Mouse (Mus musculus): Measurements from ENCODE around the gene Nup62. TPM values are rescaled to one million over a fixed set of nuclear protein-coding genes. Genes with fewer than 3 reads are reported as not detected.
"Not testable (repeated sequence)": the region's sequence is repeated elsewhere in the genome, so short reads cannot be mapped to it uniquely, and the experiment has no call there.

Gene Nup62
- polyA plus RNA-seq, 1 experiment from 2014 or later: 100 TPM

GRCm38 (mm10) chr7:44868919-44869696, 53.2 kb downstream of the Nup62 start:
- H3K4me1 ChIP-seq: peaks cover 62% of the 10 kb centered on the region
- peak overlapping the region; percentile 76 for H3K4me2 ChIP-seq
- peaks cover 25% of the 10 kb centered on the region for H3K36me3 ChIP-seq
- peak; percentile 68 for ATAC-seq (replicated peaks; ENCODE audit: low FRiP score)
- H3K9ac ChIP-seq: peak overlapping the region; percentile 99
- H3K4me3 ChIP-seq (replicated peaks): peak overlapping the region; percentile 95
- H3K27ac ChIP-seq: peak overlapping the region; percentile 100
- H3K27me3 ChIP-seq: no peaks in the 10 kb centered on the region
- WGBS: 0% methylated on average over 102 of the region's 108 CpGs
- H3K9me3 ChIP-seq (replicated peaks): no peaks in the 10 kb centered on the region

- H3K36me3 ChIP-seq: peaks cover 17% of the 10 kb centered on the region
- 4% methylated on average over 28 of the region's 29 CpGs for WGBS
- H3K4me3 ChIP-seq (replicated peaks): peak within 1 kb of the TSS; percentile 95
- H3K9me3 ChIP-seq (replicated peaks): no peaks in the 10 kb centered on the region
- no peaks in the 10 kb centered on the region for H3K27me3 ChIP-seq
- peak; percentile 93 for ATAC-seq (replicated peaks; ENCODE audit: low FRiP score)
- peak within 1 kb of the TSS; percentile 76 for H3K4me2 ChIP-seq
- H3K9ac ChIP-seq: peak within 1 kb of the TSS; percentile 99
- H3K27ac ChIP-seq: peak within 1 kb of the TSS; percentile 100
- peaks cover 56% of the 10 kb centered on the region for H3K4me1 ChIP-seq
These were observed 54.0 kb downstream of the Nup62 start, which contains the start of gene Ptov1 for GRCm38 (mm10) chr7:44869697-44870528. Ptov1 (minus strand) TSS chr7:44869788.

- Histone ChIP-seq H3K27ac (peak overlapping the region; percentile 100), H3K36me3 (peaks cover 12% of the 10 kb centered on the region), H3K4me2 (peak overlapping the region; percentile 76), H3K4me1 (peaks cover 49% of the 10 kb centered on the region), H3K4me3 (replicated peaks) (peak overlapping the region; percentile 95), H3K27me3 (no peaks in the 10 kb centered on the region), H3K9ac (0 out of 2 replicates have a peak overlapping the region, but pooled peaks have one; percentile 32), H3K9me3 (replicated peaks) (no peaks in the 10 kb centered on the region)
- 82% methylated on average over 6 of the region's 6 CpGs for WGBS
- no peak for ATAC-seq (replicated peaks; ENCODE audit: low FRiP score)
These were observed 54.7 kb downstream of the Nup62 start for GRCm38 (mm10) chr7:44870614-44871013.

GRCm38 (mm10) chr7:44871181-44871580, 55.3 kb downstream of the Nup62 start:
- Histone ChIP-seq H3K4me3 (replicated peaks) (no peak overlapping the region), H3K27me3 (no peaks in the 10 kb centered on the region), H3K9me3 (replicated peaks) (no peaks in the 10 kb centered on the region), H3K4me1 (peaks cover 44% of the 10 kb centered on the region), H3K9ac (no peak overlapping the region), H3K27ac (0 out of 2 replicates have a peak overlapping the region, but pooled peaks have one; percentile 14), H3K36me3 (peaks cover 12% of the 10 kb centered on the region), H3K4me2 (no peak overlapping the region)
- 78% methylated on average over 1 of the region's 1 CpGs for WGBS
- ATAC-seq (replicated peaks; ENCODE audit: low FRiP score): no peak

- not testable (repeated sequence) for H3K9ac ChIP-seq; ATAC-seq (replicated peaks; ENCODE audit: low FRiP score); H3K4me2 ChIP-seq; H3K9me3 ChIP-seq (replicated peaks); H3K27ac ChIP-seq; H3K4me3 ChIP-seq (replicated peaks); H3K27me3 ChIP-seq
- H3K36me3 ChIP-seq: peaks cover 13% of the 10 kb centered on the region
- H3K4me1 ChIP-seq: peaks cover 38% of the 10 kb centered on the region
- 91% methylated on average over 2 of the region's 2 CpGs for WGBS
These were observed 55.9 kb downstream of the Nup62 start for GRCm38 (mm10) chr7:44871774-44872173.

- Histone ChIP-seq H3K27ac (no peak overlapping the region), H3K27me3 (no peaks in the 10 kb centered on the region), H3K4me2 (no peak overlapping the region), H3K4me3 (replicated peaks) (no peak overlapping the region), H3K9me3 (replicated peaks) (no peaks in the 10 kb centered on the region), H3K9ac (no peak overlapping the region), H3K36me3 (peaks cover 73% of the 10 kb centered on the region), H3K4me1 (peaks cover 9% of the 10 kb centered on the region; the same call in 1 of the 2 replicates)
- no peak for ATAC-seq (replicated peaks; ENCODE audit: low FRiP score)
- 86% methylated on average over 14 of the region's 14 CpGs for WGBS
These were observed 61.9 kb downstream of the Nup62 start for GRCm38 (mm10) chr7:44877833-44878232.

MicroRNAs within 50 kb of the gene (microRNA counts, 519-probe panel; counts per million panel counts)
- 31.7 counts per million for microRNA mmu-miR-707

Small RNA genes lying within 50 kb of the gene (microRNA-seq; reads per million reads assigned to microRNA genes)
- gene Mir707: not detected

Other genes starting within 250 kb of the Nup62 start
- 30.3 and 33.2 TPM in 2 replicates for gene Napsa, start 243.7 kb upstream of the Nup62 start, polyA plus RNA-seq (2015; fragmentation: Nextera tagmentation; extraction: Ambion mirVana)
- 0.17 and 0.30 TPM in 2 replicates for gene Kcnc3, start 225.4 kb upstream of the Nup62 start, polyA plus RNA-seq (2015; fragmentation: Nextera tagmentation; extraction: Ambion mirVana)
- 1.6 and 2.7 TPM in 2 replicates for gene Myh14, start 145.2 kb upstream of the Nup62 start, polyA plus RNA-seq (2015; fragmentation: Nextera tagmentation; extraction: Ambion mirVana)
- not detected in 2 replicates for gene Izumo2, start 107.3 kb upstream of the Nup62 start, polyA plus RNA-seq (2015; fragmentation: Nextera tagmentation; extraction: Ambion mirVana)
- gene Vrk3, start 67.7 kb upstream of the Nup62 start, polyA plus RNA-seq (2015; fragmentation: Nextera tagmentation; extraction: Ambion mirVana): 42.7 and 47.8 TPM in 2 replicates
- 2.1 and 2.7 TPM in 2 replicates for gene Zfp473, start 65.0 kb upstream of the Nup62 start, polyA plus RNA-seq (2015; fragmentation: Nextera tagmentation; extraction: Ambion mirVana)
- gene Il4i1, start 299 bp downstream of the Nup62 start, polyA plus RNA-seq (2015; fragmentation: Nextera tagmentation; extraction: Ambion mirVana): 1.1 and 1.7 TPM in 2 replicates
- 4.2 and 4.3 TPM in 2 replicates for gene Atf5, start 570 bp downstream of the Nup62 start, polyA plus RNA-seq (2015; fragmentation: Nextera tagmentation; extraction: Ambion mirVana)
- gene Akt1s1, start 32.9 kb downstream of the Nup62 start, polyA plus RNA-seq (2015; fragmentation: Nextera tagmentation; extraction: Ambion mirVana): 108 and 118 TPM in 2 replicates
- 76.8 and 81.0 TPM in 2 replicates for gene Tbc1d17, start 33.0 kb downstream of the Nup62 start, polyA plus RNA-seq (2015; fragmentation: Nextera tagmentation; extraction: Ambion mirVana)
- gene Pnkp, start 41.1 kb downstream of the Nup62 start, polyA plus RNA-seq (2015; fragmentation: Nextera tagmentation; extraction: Ambion mirVana): 31.1 and 33.6 TPM in 2 replicates
- gene Ptov1, start 53.7 kb downstream of the Nup62 start, polyA plus RNA-seq (2015; fragmentation: Nextera tagmentation; extraction: Ambion mirVana): 411 and 437 TPM in 2 replicates
- 103 and 126 TPM in 2 replicates for gene Med25, start 76.6 kb downstream of the Nup62 start, polyA plus RNA-seq (2015; fragmentation: Nextera tagmentation; extraction: Ambion mirVana)
- 22.3 and 24.0 TPM in 2 replicates for gene Fuz, start 80.0 kb downstream of the Nup62 start, polyA plus RNA-seq (2015; fragmentation: Nextera tagmentation; extraction: Ambion mirVana)
- gene Ap2a1, start 113.4 kb downstream of the Nup62 start, polyA plus RNA-seq (2015; fragmentation: Nextera tagmentation; extraction: Ambion mirVana): 74.2 and 79.1 TPM in 2 replicates
- gene Tsks, start 127.1 kb downstream of the Nup62 start, polyA plus RNA-seq (2015; fragmentation: Nextera tagmentation; extraction: Ambion mirVana): 0.14 TPM in 2 replicates
- gene Cpt1c, start 158.8 kb downstream of the Nup62 start, polyA plus RNA-seq (2015; fragmentation: Nextera tagmentation; extraction: Ambion mirVana): 19.2 and 25.1 TPM in 2 replicates
- 704 and 710 TPM in 2 replicates for gene Prmt1, start 170.5 kb downstream of the Nup62 start, polyA plus RNA-seq (2015; fragmentation: Nextera tagmentation; extraction: Ambion mirVana)
- gene Irf3, start 181.6 kb downstream of the Nup62 start, polyA plus RNA-seq (2015; fragmentation: Nextera tagmentation; extraction: Ambion mirVana): 86.4 and 90.4 TPM in 2 replicates
- 60.7 and 66.5 TPM in 2 replicates for gene Bcl2l12, start 182.6 kb downstream of the Nup62 start, polyA plus RNA-seq (2015; fragmentation: Nextera tagmentation; extraction: Ambion mirVana)
- 35.5 and 40.1 TPM in 2 replicates for gene Scaf1, start 200.3 kb downstream of the Nup62 start, polyA plus RNA-seq (2015; fragmentation: Nextera tagmentation; extraction: Ambion mirVana)
- gene Rras, start 201.9 kb downstream of the Nup62 start, polyA plus RNA-seq (2015; fragmentation: Nextera tagmentation; extraction: Ambion mirVana): 32.6 and 43.2 TPM in 2 replicates
- 10.3 and 11.3 TPM in 2 replicates for gene Prr12, start 236.8 kb downstream of the Nup62 start, polyA plus RNA-seq (2015; fragmentation: Nextera tagmentation; extraction: Ambion mirVana)
- gene Nosip, start 246.3 kb downstream of the Nup62 start, polyA plus RNA-seq (2015; fragmentation: Nextera tagmentation; extraction: Ambion mirVana): 71.5 and 79.5 TPM in 2 replicates
- gene Prrg2, start 246.6 kb downstream of the Nup62 start, polyA plus RNA-seq (2015; fragmentation: Nextera tagmentation; extraction: Ambion mirVana): 33.7 and 36.2 TPM in 2 replicates

Data from kidney, embryonic 15.5 days (tissue).